Mouse (Mus musculus) forebrain, embryonic 12.5 days (tissue): ENCODE data around the gene Ccdc148. TPM values are rescaled to one million over a fixed set of nuclear protein-coding genes. Genes with fewer than 3 reads are reported as not detected.

Experiments used
- ATAC-seq: fragments of 200-750 bp; cut with Nextera tagmentation; 2 replicates; pipeline ENCODE4 v1.8.0; 2017; ENCODE audit warnings: moderate TSS enrichment; ENCODE audit not compliant: low FRiP score
- H3K27ac ChIP-seq: fragments of 300-500 bp; sonication (generic); 2 replicates; pipeline ENCODE4 v1.5.1; 2016; ENCODE audit warnings: mild to moderate bottlenecking
- H3K27me3 ChIP-seq: fragments of 300-500 bp; sonication (generic); 2 replicates; pipeline ENCODE4 v1.6.1; 2016; ENCODE audit warnings: mild to moderate bottlenecking
- H3K36me3 ChIP-seq: fragments of 300-500 bp; sonication (generic); replicated peaks from 2 replicates; pipeline ENCODE4 v1.6.1; 2016; ENCODE audit warnings: mild to moderate bottlenecking
- H3K4me1 ChIP-seq: fragments of 300-500 bp; sonication (generic); 2 replicates; pipeline ENCODE4 v1.6.1; 2016
- H3K4me2 ChIP-seq: fragments of 300-500 bp; sonication (generic); 2 replicates; pipeline ENCODE4 v1.6.1; 2016; ENCODE audit warnings: mild to moderate bottlenecking, moderate library complexity
- H3K4me3 ChIP-seq: fragments of 300-500 bp; sonication (generic); replicated peaks from 2 replicates; pipeline ENCODE4 v1.5.1; 2016; ENCODE audit warnings: mild to moderate bottlenecking
- H3K9ac ChIP-seq: fragments of 300-500 bp; sonication (generic); 2 replicates; pipeline ENCODE4 v1.6.1; 2016; ENCODE audit warnings: mild to moderate bottlenecking
- H3K9me3 ChIP-seq: fragments of 300-500 bp; sonication (generic); 2 replicates; pipeline ENCODE4 v1.6.1; 2016
- WGBS: fragments of 180-500 bp; shearing (Covaris S2); methylation state at CpG from one replicate; pipeline ENCODE4 v1.1.7; 2016; 5-methylcytosine and 5-hydroxymethylcytosine counted together
- polyA plus RNA-seq: library from polyadenylated mRNA; unstranded; fragments of >200 nt; fragmentation: Nextera tagmentation; extraction: Ambion mirVana; gene quantifications from 2 replicates; pipeline ENCODE4 v1.2.1, GENCODE M21; 2016

Ccdc148 gene
- polyA plus RNA-seq, result 2.4 TPM in 2 replicates

- Histone ChIP-seq H3K27ac (peak within 1 kb of the TSS; percentile 86), H3K27me3 (no peaks in the 10 kb centered on the region), H3K9ac (peak within 1 kb of the TSS; percentile 84), H3K4me1 (peaks cover 18% of the 10 kb centered on the region), H3K4me2 (peak within 1 kb of the TSS; percentile 80), H3K36me3 (no peaks in the 10 kb centered on the region), H3K4me3 (peak within 1 kb of the TSS; percentile 86), H3K9me3 (no peaks in the 10 kb centered on the region)
- 0% methylated on average over 22 of the region's 37 CpGs for WGBS
- ATAC-seq, result peak; percentile 98
Measured at GRCm38 (mm10) chr2:59160605-59160963, at the start of gene Ccdc148, which contains the start of gene Pkp4. Gene Ccdc148, minus strand, starts transcription at chr2:59160683. Gene Pkp4, plus strand, starts transcription at chr2:59160850.

- no peak for ATAC-seq
- peaks cover 10% of the 10 kb centered on the region for H3K4me1 ChIP-seq
- no peak overlapping the region for H3K9ac ChIP-seq
- no peaks in the 10 kb centered on the region; the same call in none of the 2 replicates for H3K36me3 ChIP-seq
- no peak overlapping the region for H3K4me3 ChIP-seq
- WGBS, result 91% methylated on average over 9 of the region's 9 CpGs
- H3K27me3 ChIP-seq, result no peaks in the 10 kb centered on the region
- H3K4me2 ChIP-seq, result no peak overlapping the region
- H3K9me3 ChIP-seq, result no peaks in the 10 kb centered on the region
- no peak overlapping the region for H3K27ac ChIP-seq
Measured at GRCm38 (mm10) chr2:59208276-59208675, 47.8 kb upstream of the Ccdc148 start.

GRCm38 (mm10) chr2:59207725-59208124 is 47.2 kb upstream of the Ccdc148 start:
- Histone ChIP-seq H3K4me3 (no peak overlapping the region), H3K27ac (no peak overlapping the region), H3K4me1 (peaks cover 10% of the 10 kb centered on the region), H3K9me3 (no peaks in the 10 kb centered on the region), H3K4me2 (no peak overlapping the region), H3K9ac (no peak overlapping the region), H3K27me3 (no peaks in the 10 kb centered on the region), H3K36me3 (no peaks in the 10 kb centered on the region; the same call in none of the 2 replicates)
- WGBS, result 56% methylated on average over 5 of the region's 5 CpGs
- no peak for ATAC-seq

GRCm38 (mm10) chr2:59207240-59207639 is 46.8 kb upstream of the Ccdc148 start:
- no peak overlapping the region for H3K4me3 ChIP-seq
- no peak overlapping the region for H3K9ac ChIP-seq
- no peak overlapping the region for H3K27ac ChIP-seq
- WGBS, result 63% methylated on average over 4 of the region's 4 CpGs
- H3K4me2 ChIP-seq, result no peak overlapping the region
- ATAC-seq, result no peak
- peaks cover 10% of the 10 kb centered on the region for H3K4me1 ChIP-seq
- no peaks in the 10 kb centered on the region; the same call in 1 of the 2 replicates for H3K36me3 ChIP-seq
- no peaks in the 10 kb centered on the region for H3K9me3 ChIP-seq
- H3K27me3 ChIP-seq, result no peaks in the 10 kb centered on the region

GRCm38 (mm10) chr2:59206190-59206589 is 45.7 kb upstream of the Ccdc148 start:
- H3K4me1 ChIP-seq, result peaks cover 10% of the 10 kb centered on the region
- no peak overlapping the region for H3K4me3 ChIP-seq
- H3K27ac ChIP-seq, result no peak overlapping the region
- no peaks in the 10 kb centered on the region; the same call in 1 of the 2 replicates for H3K36me3 ChIP-seq
- H3K27me3 ChIP-seq, result no peaks in the 10 kb centered on the region
- no peak overlapping the region for H3K9ac ChIP-seq
- no peak overlapping the region for H3K4me2 ChIP-seq
- no peaks in the 10 kb centered on the region for H3K9me3 ChIP-seq
- no peak for ATAC-seq
- 94% methylated on average over 2 of the region's 2 CpGs for WGBS

GRCm38 (mm10) chr2:59205092-59205491 is 44.6 kb upstream of the Ccdc148 start:
- Histone ChIP-seq H3K4me2 (no peak overlapping the region), H3K4me1 (peaks cover 14% of the 10 kb centered on the region), H3K27ac (no peak overlapping the region), H3K9ac (no peak overlapping the region), H3K36me3 (no peaks in the 10 kb centered on the region), H3K4me3 (no peak overlapping the region), H3K27me3 (no peaks in the 10 kb centered on the region), H3K9me3 (no peaks in the 10 kb centered on the region)
- 96% methylated on average over 9 of the region's 9 CpGs for WGBS
- ATAC-seq, result no peak

GRCm38 (mm10) chr2:59203627-59204425 is 43.3 kb upstream of the Ccdc148 start:
- 74% methylated on average over 3 of the region's 3 CpGs for WGBS
- H3K27ac ChIP-seq, result no peak overlapping the region
- no peak overlapping the region for H3K4me2 ChIP-seq
- H3K9me3 ChIP-seq, result no peaks in the 10 kb centered on the region
- no peaks in the 10 kb centered on the region for H3K36me3 ChIP-seq
- H3K27me3 ChIP-seq, result no peaks in the 10 kb centered on the region
- H3K4me3 ChIP-seq, result no peak overlapping the region
- no peak for ATAC-seq
- peaks cover 14% of the 10 kb centered on the region for H3K4me1 ChIP-seq
- H3K9ac ChIP-seq, result no peak overlapping the region

- H3K27ac ChIP-seq, result no peak overlapping the region
- peaks cover 14% of the 10 kb centered on the region for H3K4me1 ChIP-seq
- no peak overlapping the region for H3K9ac ChIP-seq
- H3K36me3 ChIP-seq, result no peaks in the 10 kb centered on the region
- no peaks in the 10 kb centered on the region for H3K27me3 ChIP-seq
- WGBS, result 82% methylated on average over 5 of the region's 5 CpGs
- H3K4me3 ChIP-seq, result no peak overlapping the region
- ATAC-seq, result no peak
- H3K4me2 ChIP-seq, result no peak overlapping the region
- no peaks in the 10 kb centered on the region for H3K9me3 ChIP-seq
Measured at GRCm38 (mm10) chr2:59202930-59203329, 42.4 kb upstream of the Ccdc148 start.

GRCm38 (mm10) chr2:59200511-59200910 is 40.0 kb upstream of the Ccdc148 start:
- H3K9ac ChIP-seq, result no peak overlapping the region
- no peak overlapping the region for H3K27ac ChIP-seq
- H3K9me3 ChIP-seq, result no peaks in the 10 kb centered on the region
- WGBS, result 76% methylated on average over 3 of the region's 3 CpGs
- H3K4me3 ChIP-seq, result no peak overlapping the region
- peaks cover 4% of the 10 kb centered on the region; the same call in 1 of the 2 replicates for H3K4me1 ChIP-seq
- no peak for ATAC-seq
- H3K4me2 ChIP-seq, result no peak overlapping the region
- no peaks in the 10 kb centered on the region for H3K36me3 ChIP-seq
- no peaks in the 10 kb centered on the region for H3K27me3 ChIP-seq

- H3K9ac ChIP-seq, result no peak overlapping the region
- H3K27ac ChIP-seq, result no peak overlapping the region
- no peaks in the 10 kb centered on the region for H3K9me3 ChIP-seq
- no peaks in the 10 kb centered on the region for H3K36me3 ChIP-seq
- WGBS, result 96% methylated on average over 5 of the region's 5 CpGs
- no peak overlapping the region for H3K4me3 ChIP-seq
- ATAC-seq, result no peak
- no peak overlapping the region for H3K4me2 ChIP-seq
- no peaks in the 10 kb centered on the region for H3K27me3 ChIP-seq
- peaks cover 4% of the 10 kb centered on the region; the same call in 1 of the 2 replicates for H3K4me1 ChIP-seq
Measured at GRCm38 (mm10) chr2:59199476-59199976, 39.0 kb upstream of the Ccdc148 start.

- Histone ChIP-seq H3K36me3 (no peaks in the 10 kb centered on the region), H3K27ac (no peak overlapping the region), H3K9ac (no peak overlapping the region), H3K4me3 (no peak overlapping the region), H3K27me3 (no peaks in the 10 kb centered on the region), H3K4me2 (no peak overlapping the region), H3K4me1 (peaks cover 4% of the 10 kb centered on the region; the same call in 1 of the 2 replicates), H3K9me3 (no peaks in the 10 kb centered on the region)
- WGBS, result 86% methylated on average over 4 of the region's 4 CpGs
- ATAC-seq, result no peak
Measured at GRCm38 (mm10) chr2:59197156-59197555, 36.7 kb upstream of the Ccdc148 start.

- 88% methylated on average over 5 of the region's 5 CpGs for WGBS
- Histone ChIP-seq H3K4me1 (no peaks in the 10 kb centered on the region), H3K4me3 (no peak overlapping the region), H3K36me3 (no peaks in the 10 kb centered on the region), H3K27ac (no peak overlapping the region), H3K9ac (no peak overlapping the region), H3K27me3 (no peaks in the 10 kb centered on the region), H3K9me3 (no peaks in the 10 kb centered on the region), H3K4me2 (no peak overlapping the region)
- no peak for ATAC-seq
Measured at GRCm38 (mm10) chr2:59193117-59193516, 32.6 kb upstream of the Ccdc148 start.

GRCm38 (mm10) chr2:59191466-59191865 is 31.0 kb upstream of the Ccdc148 start:
- Histone ChIP-seq H3K36me3 (peaks cover 10% of the 10 kb centered on the region; the same call in 1 of the 2 replicates), H3K9ac (no peak overlapping the region), H3K27me3 (no peaks in the 10 kb centered on the region), H3K27ac (no peak overlapping the region), H3K4me1 (no peaks in the 10 kb centered on the region), H3K9me3 (no peaks in the 10 kb centered on the region), H3K4me2 (no peak overlapping the region), H3K4me3 (no peak overlapping the region)
- no peak for ATAC-seq
- 91% methylated on average over 8 of the region's 8 CpGs for WGBS
